Mouse (Mus musculus): ENCODE measurements around the gene Tada1.

DNA sequence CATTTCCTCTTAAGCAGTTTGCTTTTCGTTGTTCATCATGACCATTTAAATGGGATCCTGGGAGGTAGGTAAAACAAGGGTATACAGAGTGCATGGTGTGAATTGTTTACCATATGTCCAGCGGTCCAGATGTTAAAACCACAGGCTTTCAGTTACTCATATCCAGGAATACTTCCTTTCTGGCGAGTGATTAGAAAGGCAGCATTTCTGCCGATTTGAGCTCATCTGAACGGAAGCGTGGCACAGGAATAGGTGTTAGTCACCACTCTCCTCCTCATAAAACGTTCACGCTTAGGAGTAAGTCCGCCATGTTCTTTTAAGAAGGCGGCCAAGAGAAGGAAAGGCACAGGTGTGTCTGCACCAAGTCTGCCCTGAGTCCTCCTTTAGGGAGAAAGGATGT, 2.4 kb downstream of the Tada1 start:
- TF ChIP-seq POLR2A (IDR thresholded peaks at IDR 0.05; ENCODE audit: insufficient read depth, low read depth, low read length) = no peak
- no peak for TF ChIP-seq CTCF (IDR thresholded peaks at IDR 0.05; ENCODE audit: insufficient read depth, low read depth, low read length)

All from olfactory bulb, adult 2 months (tissue).